Mouse (Mus musculus) left cerebral cortex, adult 2 months (tissue): ENCODE measurements around the gene Nagpa. TPM values are rescaled to one million over a fixed set of nuclear protein-coding genes. Genes with fewer than 3 reads are reported as not detected.
"Not testable (repeated sequence)": the region's sequence is repeated elsewhere in the genome, so short reads cannot be mapped to it uniquely, and the experiment has no call there.

Experiments used
- DNase-seq, 2 experiments: peaks; one replicate each; pipeline ENCODE4 v3.0.0; 2021 to 2022; ENCODE audit warnings: low spot score in 2 of 2, mixed read lengths in 1 of 2; ENCODE audit errors: extremely low spot score in 1 of 2
- H3K27ac ChIP-seq: fragments of 200-600 bp; 2 replicates; pipeline ENCODE4 v1.8.1; 2022
- H3K4me3 ChIP-seq: fragments of 200-600 bp; 2 replicates; pipeline ENCODE4 v1.8.1; 2022
- CTCF ChIP-seq: fragments of 200-600 bp; IDR thresholded peaks from 2 replicates; pipeline ENCODE4 v1.8.1; 2022; ENCODE audit warnings: antibody characterized with exemption, mild to moderate bottlenecking, moderate library complexity
- intact Hi-C: fragments of 180-260 bp; cut with DNase I; formaldehyde crosslinking; loops from one replicate; pipeline ENCODE4 v1.15.1; 2025
- long read RNA-seq, 2 experiments: library from polyadenylated mRNA; stranded (forward); transcript quantifications; one replicate each; pipeline ENCODE4 v2.0.0; 2021; ENCODE audit warnings: borderline mapping rate in 2 of 2
- total RNA-seq, 2 experiments: library from RNA; stranded (reverse); gene quantifications; 2 replicates each; pipeline ENCODE4 v1.2.3; 2021

Gene Nagpa
- total RNA-seq = 10 to 100 TPM; 12.6 to 14.5 TPM
- long read RNA-seq, experiment 1, transcript Nagpa-203 (9 exons, 2,230 nt) = minor isoform, 6 of 20 reads
- long read RNA-seq, experiment 1, transcript Nagpa-201 (10 exons, 2,143 nt) = major isoform, 7 of 20 reads
- long read RNA-seq, experiment 1, partial matches to known transcripts = 0 of 20 reads
- long read RNA-seq, experiment 1, other reads (novel, unspliced or antisense) = 7 of 20 reads
- long read RNA-seq, experiment 2, transcript Nagpa-201 (10 exons, 2,143 nt) = major isoform, 6 of 19 reads
- long read RNA-seq, experiment 2, partial matches to known transcripts = 1 of 19 reads
- long read RNA-seq, experiment 2, other reads (novel, unspliced or antisense) = 8 of 19 reads

GRCm38 (mm10) chr16:5203668-5204433 lies at the start of gene Nagpa:
TSS of gene Nagpa (minus strand) at chr16:5204012.
- intact Hi-C loops = loop anchor here (2.0 to 5.0 kb wide), 4 partner anchors 29 to 331 kb away; partner anchors contain the start of genes Alg1 and Ubn1
- no peak for TF ChIP-seq CTCF
- Histone ChIP-seq H3K27ac (peak within 1 kb of the TSS; percentile 83), H3K4me3 (peak within 1 kb of the TSS; percentile 96)
- peak; percentile 77 to 82 for DNase-seq

GRCm38 (mm10) chr16:5252260-5252659 lies 48.4 kb upstream of the Nagpa start:
- intact Hi-C loops = no loop called here
- Histone ChIP-seq H3K27ac (no peak overlapping the region), H3K4me3 (no peak overlapping the region)
- no peak for DNase-seq
- no peak for TF ChIP-seq CTCF

- H3K27ac ChIP-seq = no peak overlapping the region
- intact Hi-C loops = no loop called here
- no peak overlapping the region for H3K4me3 ChIP-seq
- DNase-seq = no peak
- no peak for TF ChIP-seq CTCF
These were observed 47.1 kb upstream of the Nagpa start for GRCm38 (mm10) chr16:5250891-5251290.

GRCm38 (mm10) chr16:5244411-5244810 lies 40.6 kb upstream of the Nagpa start:
- intact Hi-C loops = loop anchor here (2.0 kb wide), 1 partner anchor 42 kb away; no protein-coding TSS in a partner anchor
- peak; percentile 51 to 56 for DNase-seq
- peak; percentile 84 for TF ChIP-seq CTCF
- Histone ChIP-seq H3K27ac (no peak overlapping the region), H3K4me3 (no peak overlapping the region)

GRCm38 (mm10) chr16:5242882-5243281 lies 39.1 kb upstream of the Nagpa start:
- no peak for DNase-seq
- intact Hi-C loops = no loop called here

GRCm38 (mm10) chr16:5242355-5242754 lies 38.5 kb upstream of the Nagpa start:
- intact Hi-C loops = no loop called here
- no peak for TF ChIP-seq CTCF
- no peak for DNase-seq
- no peak overlapping the region for H3K27ac ChIP-seq
- no peak overlapping the region for H3K4me3 ChIP-seq

More at GRCm38 (mm10) chr16:5242882-5243281, 39.1 kb upstream of the Nagpa start:
- Histone ChIP-seq H3K4me3 (no peak overlapping the region), H3K27ac (no peak overlapping the region)
- no peak for TF ChIP-seq CTCF

GRCm38 (mm10) chr16:5233418-5234313 lies 29.9 kb upstream of the Nagpa start, which contains the start of gene Alg1:
TSS of gene Alg1 (plus strand) at chr16:5233621.
- TF ChIP-seq CTCF = no peak; the same call in 1 of the 2 replicates
- Histone ChIP-seq H3K4me3 (peak within 1 kb of the TSS; percentile 78), H3K27ac (peak within 1 kb of the TSS; percentile 91)
- intact Hi-C loops = loop anchor here (1.0 to 2.0 kb wide), 3 partner anchors 21 to 183 kb away; partner anchors contain the start of genes Eef2kmt and Ubn1
- peak; percentile 95 to 96 for DNase-seq

GRCm38 (mm10) chr16:5232982-5233381 lies 29.2 kb upstream of the Nagpa start:
- DNase-seq = no peak
- no peak for TF ChIP-seq CTCF
- H3K4me3 ChIP-seq = peak overlapping the region; percentile 78
- intact Hi-C loops = loop anchor here (1.0 to 2.0 kb wide), 2 partner anchors 30 to 183 kb away; partner anchors contain the start of gene Ubn1
- H3K27ac ChIP-seq = peak overlapping the region; percentile 66

- intact Hi-C loops, DNase-seq, H3K4me3 ChIP-seq, H3K27ac ChIP-seq: not testable (repeated sequence)
These were observed 24.3 kb upstream of the Nagpa start for GRCm38 (mm10) chr16:5228103-5228502.

- H3K27ac ChIP-seq, intact Hi-C loops, DNase-seq, H3K4me3 ChIP-seq: not testable (repeated sequence)
These were observed 23.7 kb upstream of the Nagpa start for GRCm38 (mm10) chr16:5227501-5227900.

GRCm38 (mm10) chr16:5226534-5226933 lies 22.7 kb upstream of the Nagpa start:
- H3K27ac ChIP-seq, intact Hi-C loops, H3K4me3 ChIP-seq, DNase-seq: not testable (repeated sequence)
